Mouse (Mus musculus) stomach, embryonic 16.5 days (tissue): ENCODE measurements around the gene Usp7. TPM values are rescaled to one million over a fixed set of nuclear protein-coding genes. Genes with fewer than 3 reads are reported as not detected.

Source experiments
- ATAC-seq: fragments of 200-750 bp; cut with Nextera tagmentation; 2 replicates; pipeline ENCODE4 v1.8.0; 2017; ENCODE audit warnings: moderate number of reproducible peaks, moderate TSS enrichment; ENCODE audit not compliant: insufficient read depth, low FRiP score
- H3K27ac ChIP-seq: fragments of 300-500 bp; sonication (generic); 2 replicates; pipeline ENCODE4 v1.5.1; 2014; ENCODE audit warnings: low read length
- H3K27me3 ChIP-seq: fragments of 300-500 bp; sonication (generic); 2 replicates; pipeline ENCODE4 v1.6.1; 2014; ENCODE audit warnings: low read length, control low read depth, mixed read lengths; ENCODE audit not compliant: control insufficient read depth, insufficient read depth
- H3K36me3 ChIP-seq: fragments of 300-500 bp; sonication (generic); 2 replicates; pipeline ENCODE4 v1.6.1; 2014; ENCODE audit warnings: low read length; ENCODE audit not compliant: control insufficient read depth, insufficient read depth
- H3K4me1 ChIP-seq: fragments of 300-500 bp; sonication (generic); 2 replicates; pipeline ENCODE4 v1.6.1; 2014; ENCODE audit warnings: low read length, control low read depth, mixed read lengths; ENCODE audit not compliant: control insufficient read depth, insufficient read depth
- H3K4me2 ChIP-seq: fragments of 300-500 bp; sonication (generic); 2 replicates; pipeline ENCODE4 v1.6.1; 2014; ENCODE audit warnings: low read depth, low read length, mixed read lengths
- H3K4me3 ChIP-seq: fragments of 300-500 bp; sonication (generic); replicated peaks from 2 replicates; pipeline ENCODE4 v1.5.1; 2014; ENCODE audit warnings: mild to moderate bottlenecking, low read length
- H3K9ac ChIP-seq: fragments of 300-500 bp; sonication (generic); 2 replicates; pipeline ENCODE4 v1.6.1; 2014; ENCODE audit warnings: low read length
- H3K9me3 ChIP-seq: fragments of 300-500 bp; sonication (generic); replicated peaks from 2 replicates; pipeline ENCODE4 v1.6.1; 2016; ENCODE audit warnings: low read length, control low read depth; ENCODE audit not compliant: control insufficient read depth
- WGBS: fragments of 180-500 bp; shearing (Covaris S2); extraction: QIAGEN DNeasy Blood & Tissue Kit; methylation state at CpG from one replicate; pipeline ENCODE4 v1.1.7; 2014; 5-methylcytosine and 5-hydroxymethylcytosine counted together
- polyA plus RNA-seq: library from polyadenylated mRNA; unstranded; fragments of >200 nt; fragmentation: Nextera tagmentation; extraction: Ambion mirVana; gene quantifications from 2 replicates; pipeline ENCODE4 v1.2.1, GENCODE M21; 2015

Usp7 gene
- polyA plus RNA-seq, 1 experiment from 2014 or later: 24.4 TPM

DNA sequence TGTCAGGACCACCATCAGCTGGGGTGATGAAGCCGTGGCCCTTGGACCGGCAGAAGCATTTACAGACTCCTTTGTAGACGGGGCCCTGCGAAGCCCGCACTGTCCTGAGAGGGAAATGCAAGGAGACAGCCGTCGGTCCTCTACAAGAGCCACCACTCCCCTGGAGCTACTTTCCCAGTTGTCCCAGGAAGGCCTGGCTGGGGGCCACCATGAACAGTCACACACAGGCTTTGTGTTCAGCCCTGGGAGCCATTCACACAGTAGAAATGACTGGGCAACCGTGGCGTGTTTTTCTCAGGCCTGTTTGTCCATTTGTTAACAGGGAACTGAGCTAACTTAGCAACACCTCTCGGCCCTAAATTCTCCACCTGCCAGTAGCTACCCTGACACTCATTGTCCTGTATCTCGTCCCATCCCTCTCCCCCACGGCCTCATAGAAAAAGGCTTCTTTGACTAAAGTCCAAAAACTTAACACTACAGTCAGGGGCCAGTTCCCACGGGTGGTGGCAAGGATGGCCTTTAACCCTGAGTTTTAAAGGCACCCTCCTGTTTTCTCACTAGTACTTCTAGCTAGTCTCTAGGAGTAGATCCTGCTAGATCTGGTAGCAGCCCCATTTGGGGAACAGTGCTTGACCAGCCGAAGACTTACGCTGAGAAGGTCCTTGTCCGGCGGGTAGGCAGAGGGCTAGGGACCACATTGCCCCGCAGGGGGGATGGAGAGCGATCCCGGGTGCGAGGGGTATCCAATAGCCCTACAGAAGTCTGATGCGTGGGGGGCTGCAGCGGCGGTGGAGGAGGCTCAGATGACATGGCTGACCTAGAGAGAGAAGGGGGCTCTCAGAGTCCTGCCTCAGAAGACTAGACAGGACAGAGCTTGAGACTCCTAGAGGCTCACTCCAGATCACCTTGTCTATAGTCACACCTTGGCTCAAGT is 128.2 kb downstream of the Usp7 start:
- Histone ChIP-seq H3K4me2 (no peak overlapping the region), H3K9me3 (no peaks in the 10 kb centered on the region), H3K4me1 (peaks cover 28% of the 10 kb centered on the region), H3K4me3 (no peak overlapping the region), H3K27me3 (no peaks in the 10 kb centered on the region), H3K27ac (no peak overlapping the region), H3K36me3 (no peaks in the 10 kb centered on the region), H3K9ac (no peak overlapping the region)
- no peak for ATAC-seq
- 87% methylated on average over 24 of the region's 24 CpGs for WGBS

DNA sequence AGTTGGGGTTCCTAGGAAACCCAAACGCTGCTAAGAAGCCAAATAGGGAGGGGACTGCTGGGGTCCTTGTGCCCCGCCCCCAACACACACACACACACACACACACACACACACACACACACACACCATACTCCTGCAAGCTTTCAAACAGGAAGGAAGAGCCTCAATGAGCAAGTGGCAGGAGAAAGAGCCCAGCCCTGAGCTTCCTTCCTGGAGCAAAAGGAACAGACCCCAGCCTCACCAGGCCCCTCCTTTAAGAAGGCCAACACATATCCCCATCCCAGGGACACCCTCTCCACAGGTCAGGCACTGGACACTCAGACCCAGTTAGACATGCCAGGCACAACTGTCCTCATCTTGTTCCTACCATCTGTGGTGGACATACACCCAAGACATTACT is 129.1 kb downstream of the Usp7 start:
- no peaks in the 10 kb centered on the region for H3K9me3 ChIP-seq
- H3K27me3 ChIP-seq: no peaks in the 10 kb centered on the region
- no peak for ATAC-seq
- no peak overlapping the region for H3K4me2 ChIP-seq
- 78% methylated on average over 2 of the region's 2 CpGs for WGBS
- H3K9ac ChIP-seq: no peak overlapping the region
- peaks cover 21% of the 10 kb centered on the region for H3K4me1 ChIP-seq
- no peak overlapping the region for H3K27ac ChIP-seq
- no peak overlapping the region for H3K4me3 ChIP-seq
- H3K36me3 ChIP-seq: 0 out of 2 replicates have a peak, but pooled peaks cover 1% of the 10 kb centered on the region

DNA sequence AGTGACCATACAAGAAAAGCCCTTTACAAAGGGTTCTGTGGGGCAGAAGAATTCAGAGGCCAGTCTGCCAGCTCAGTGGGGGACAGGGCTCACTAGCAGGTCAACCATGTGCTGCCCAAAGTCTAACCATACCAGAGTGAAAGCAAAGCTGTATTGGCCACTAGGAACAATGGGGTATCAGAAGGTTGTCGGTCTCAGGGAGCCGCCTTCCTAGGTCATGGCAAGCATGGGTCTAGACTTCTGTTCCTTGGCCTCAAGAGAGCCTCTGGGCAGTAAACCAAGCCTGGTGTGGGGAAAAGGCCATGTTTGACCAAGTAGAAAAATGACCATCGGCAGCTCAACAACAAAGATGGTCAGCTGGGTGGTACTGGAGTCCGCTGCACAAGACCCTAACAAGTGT is 133.3 kb downstream of the Usp7 start:
- no peak for ATAC-seq
- H3K9ac ChIP-seq: no peak overlapping the region
- H3K9me3 ChIP-seq: no peaks in the 10 kb centered on the region
- H3K4me2 ChIP-seq: no peak overlapping the region
- no peaks in the 10 kb centered on the region for H3K4me1 ChIP-seq
- no peak overlapping the region for H3K4me3 ChIP-seq
- H3K27me3 ChIP-seq: no peaks in the 10 kb centered on the region
- WGBS: 97% methylated on average over 4 of the region's 4 CpGs
- H3K27ac ChIP-seq: no peak overlapping the region
- H3K36me3 ChIP-seq: peaks cover 12% of the 10 kb centered on the region

DNA sequence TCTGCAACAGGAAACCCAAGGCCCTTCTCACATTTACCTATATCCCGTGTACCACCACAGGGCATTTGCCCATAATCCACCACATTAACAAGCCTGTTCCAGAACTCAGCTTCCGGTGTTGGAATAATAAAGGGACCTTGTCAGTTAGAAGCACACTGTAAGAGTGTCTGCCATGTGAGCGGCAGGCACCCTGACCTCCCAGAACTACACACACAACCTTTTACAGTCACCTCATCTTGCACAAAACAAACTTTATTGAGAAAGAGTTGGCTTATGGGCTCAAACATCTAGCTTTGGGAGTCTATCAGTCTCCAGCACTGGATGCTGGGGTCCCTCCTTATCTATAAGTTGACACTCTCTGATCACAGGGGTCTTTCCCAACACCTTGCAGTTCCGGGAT is 133.8 kb downstream of the Usp7 start:
- Histone ChIP-seq H3K4me1 (no peaks in the 10 kb centered on the region), H3K4me2 (no peak overlapping the region), H3K36me3 (peaks cover 12% of the 10 kb centered on the region), H3K4me3 (no peak overlapping the region), H3K27ac (no peak overlapping the region), H3K9me3 (no peaks in the 10 kb centered on the region), H3K9ac (no peak overlapping the region), H3K27me3 (no peaks in the 10 kb centered on the region)
- ATAC-seq: no peak
- WGBS: 86% methylated on average over 4 of the region's 4 CpGs

DNA sequence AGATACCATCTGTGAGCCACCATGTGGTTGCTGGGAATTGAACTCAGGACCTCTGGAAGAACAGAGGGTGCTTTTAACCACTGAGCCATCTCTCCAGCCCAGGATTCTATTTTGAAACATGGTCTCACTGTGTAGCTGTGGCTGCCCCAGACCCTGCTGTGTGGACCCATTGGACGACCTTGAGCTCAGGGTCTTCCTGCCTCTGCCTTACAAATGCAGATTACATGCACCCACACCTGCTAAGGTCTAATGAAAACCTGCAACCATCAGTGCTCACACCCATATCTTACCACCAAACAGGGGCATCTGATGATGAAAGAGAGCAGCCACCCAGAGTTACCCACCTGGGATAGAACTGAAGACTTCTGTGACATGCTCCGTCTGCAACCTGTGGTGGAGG is 135.9 kb downstream of the Usp7 start:
- Histone ChIP-seq H3K4me3 (no peak overlapping the region), H3K4me1 (no peaks in the 10 kb centered on the region), H3K9me3 (no peaks in the 10 kb centered on the region), H3K4me2 (no peak overlapping the region), H3K27me3 (no peaks in the 10 kb centered on the region), H3K9ac (no peak overlapping the region), H3K27ac (no peak overlapping the region), H3K36me3 (peaks cover 18% of the 10 kb centered on the region)
- no peak for ATAC-seq
- 84% methylated on average over 2 of the region's 2 CpGs for WGBS

DNA sequence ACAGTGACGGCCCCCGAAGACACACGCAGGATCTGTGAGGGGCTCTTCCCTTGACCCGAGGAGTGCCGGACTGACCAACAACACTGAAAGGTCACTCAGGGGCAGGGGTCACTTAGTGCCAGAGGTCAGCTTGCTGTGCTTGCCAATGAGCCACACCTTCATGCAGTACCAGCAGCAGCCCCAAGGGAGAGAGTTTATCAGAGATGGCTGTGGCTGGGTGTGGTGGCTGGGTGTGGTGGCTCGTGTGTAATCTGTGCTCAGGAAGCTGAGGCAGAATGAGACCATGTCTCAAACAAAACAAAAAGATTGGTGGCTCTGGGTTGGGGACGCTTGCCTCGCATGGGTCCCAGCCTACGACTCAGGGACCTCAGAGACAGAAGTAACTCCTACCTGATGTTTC is 136.5 kb downstream of the Usp7 start:
- Histone ChIP-seq H3K36me3 (peaks cover 21% of the 10 kb centered on the region), H3K9me3 (no peaks in the 10 kb centered on the region), H3K9ac (no peak overlapping the region), H3K27ac (no peak overlapping the region), H3K27me3 (no peaks in the 10 kb centered on the region), H3K4me2 (no peak overlapping the region), H3K4me1 (no peaks in the 10 kb centered on the region), H3K4me3 (no peak overlapping the region)
- ATAC-seq: no peak
- WGBS: 74% methylated on average over 9 of the region's 9 CpGs

DNA sequence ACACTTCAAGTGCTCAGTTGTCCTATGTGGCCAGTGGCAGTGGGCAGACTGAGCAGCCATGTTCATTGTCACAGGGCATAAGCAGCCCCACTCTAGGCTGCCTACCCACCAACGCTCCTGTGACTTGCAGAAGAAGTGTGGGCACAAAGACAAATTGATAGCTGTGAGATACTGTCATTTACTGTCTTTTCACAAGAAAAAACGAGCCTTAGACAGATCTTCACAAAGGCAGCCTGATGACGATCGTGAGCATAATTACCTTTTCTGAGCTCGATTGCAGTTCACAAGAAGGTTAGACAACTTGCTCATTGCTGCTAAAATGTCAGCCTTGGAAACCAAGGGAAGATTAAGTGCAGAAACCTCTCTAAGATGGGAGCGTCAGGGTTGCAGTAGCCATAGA is 137.0 kb downstream of the Usp7 start:
- peaks cover 21% of the 10 kb centered on the region for H3K36me3 ChIP-seq
- no peak overlapping the region for H3K9ac ChIP-seq
- no peak overlapping the region for H3K4me3 ChIP-seq
- no peaks in the 10 kb centered on the region for H3K27me3 ChIP-seq
- no peak overlapping the region for H3K4me2 ChIP-seq
- no peak overlapping the region for H3K27ac ChIP-seq
- no peaks in the 10 kb centered on the region for H3K4me1 ChIP-seq
- no peaks in the 10 kb centered on the region for H3K9me3 ChIP-seq
- 86% methylated on average over 6 of the region's 6 CpGs for WGBS
- no peak for ATAC-seq

DNA sequence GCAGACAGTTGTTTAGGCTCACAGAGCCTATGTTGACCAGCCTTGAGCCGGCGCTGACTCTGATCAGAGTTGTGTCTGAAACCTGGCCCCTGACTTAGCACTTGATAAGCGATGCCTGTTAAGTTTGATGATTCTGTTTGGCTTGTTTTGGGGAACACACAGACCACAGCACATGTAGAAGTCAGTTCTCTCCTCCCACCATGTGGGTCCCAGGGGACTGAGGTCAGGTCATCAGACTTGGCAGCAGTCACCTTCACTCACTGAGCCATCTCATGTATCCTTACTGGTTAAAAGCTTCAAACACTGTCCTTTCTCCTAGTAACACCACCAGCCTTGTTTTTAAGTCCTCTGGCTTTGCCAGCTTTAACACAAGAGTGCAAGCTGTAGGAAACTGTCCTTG is 142.1 kb downstream of the Usp7 start:
- Histone ChIP-seq H3K9me3 (no peaks in the 10 kb centered on the region), H3K27me3 (no peaks in the 10 kb centered on the region), H3K36me3 (peaks cover 21% of the 10 kb centered on the region), H3K4me3 (no peak overlapping the region), H3K9ac (no peak overlapping the region), H3K4me2 (no peak overlapping the region), H3K27ac (no peak overlapping the region), H3K4me1 (no peaks in the 10 kb centered on the region)
- WGBS: 91% methylated on average over 3 of the region's 3 CpGs
- no peak for ATAC-seq

DNA sequence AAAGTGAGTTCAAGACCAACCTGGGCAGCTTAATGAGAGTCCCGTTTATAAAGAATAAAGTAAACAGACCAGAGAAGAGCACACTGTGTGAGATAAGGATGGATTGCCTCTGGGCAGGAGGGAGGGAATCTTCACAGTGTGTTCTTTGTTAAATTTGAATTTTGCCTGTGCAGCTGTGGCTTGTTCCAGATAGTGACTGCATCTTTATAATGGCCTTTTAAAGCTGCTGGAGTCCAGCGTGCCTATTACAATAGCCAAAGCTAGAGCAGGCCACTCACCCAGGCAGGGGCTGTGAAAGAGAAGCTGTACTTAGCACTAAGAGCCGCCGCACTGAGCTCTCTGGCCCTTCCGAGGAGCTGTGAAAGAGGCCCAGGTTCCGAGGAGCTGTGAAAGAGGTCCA is 146.6 kb downstream of the Usp7 start:
- Histone ChIP-seq H3K36me3 (peaks cover 24% of the 10 kb centered on the region), H3K27me3 (no peaks in the 10 kb centered on the region), H3K4me1 (no peaks in the 10 kb centered on the region), H3K27ac (no peak overlapping the region), H3K4me3 (no peak overlapping the region), H3K9me3 (no peaks in the 10 kb centered on the region), H3K4me2 (no peak overlapping the region), H3K9ac (no peak overlapping the region)
- no peak for ATAC-seq
- WGBS: 75% methylated on average over 6 of the region's 6 CpGs
